Mouse (Mus musculus): ENCODE results near the gene Dnaaf5. TPM values are rescaled to one million over a fixed set of nuclear protein-coding genes. Genes with fewer than 3 reads are reported as not detected.

Dnaaf5 gene
- total RNA-seq, 4 experiments from 2014 or later = 16.6 to 20.3 (median 17.4) TPM

- no peak for DNase-seq (ENCODE audit: low spot score in 2 of 2)
Observed at GRCm38 (mm10) chr5:139190958-139191357, 40.9 kb downstream of the Dnaaf5 start.

- DNase-seq (ENCODE audit: low spot score in 2 of 2) = no peak
Observed at GRCm38 (mm10) chr5:139198779-139199178, 48.8 kb downstream of the Dnaaf5 start.

GRCm38 (mm10) chr5:139199636-139199994, 49.6 kb downstream of the Dnaaf5 start:
- DNase-seq (ENCODE audit: low spot score in 2 of 2) = no peak

GRCm38 (mm10) chr5:139199995-139200769, 50.2 kb downstream of the Dnaaf5 start, which contains the start of gene Sun1:
Sun1 (plus strand) TSS chr5:139200637.
- DNase-seq (ENCODE audit: low spot score in 2 of 2) = peak; percentile 97

GRCm38 (mm10) chr5:139200770-139201569, 50.9 kb downstream of the Dnaaf5 start:
- DNase-seq (ENCODE audit: low spot score in 2 of 2) = no peak

GRCm38 (mm10) chr5:139202127-139202526, 52.1 kb downstream of the Dnaaf5 start:
- DNase-seq (ENCODE audit: low spot score in 2 of 2) = no peak

- no peak for DNase-seq (ENCODE audit: low spot score in 2 of 2)
Observed at GRCm38 (mm10) chr5:139203312-139203711, 53.3 kb downstream of the Dnaaf5 start.

GRCm38 (mm10) chr5:139206081-139206480, 56.1 kb downstream of the Dnaaf5 start:
- DNase-seq (ENCODE audit: low spot score in 2 of 2) = peak; percentile 48 to 73

GRCm38 (mm10) chr5:139206525-139206924, 56.5 kb downstream of the Dnaaf5 start:
- no peak for DNase-seq (ENCODE audit: low spot score in 2 of 2)

GRCm38 (mm10) chr5:139208183-139208582, 58.2 kb downstream of the Dnaaf5 start:
- DNase-seq (ENCODE audit: low spot score in 2 of 2) = no peak

GRCm38 (mm10) chr5:139208871-139209684, 59.1 kb downstream of the Dnaaf5 start:
- no peak for DNase-seq (ENCODE audit: low spot score in 2 of 2)

- no peak for DNase-seq (ENCODE audit: low spot score in 2 of 2)
Observed at GRCm38 (mm10) chr5:139209685-139210026, 59.6 kb downstream of the Dnaaf5 start.

- DNase-seq (ENCODE audit: low spot score in 2 of 2) = no peak
Observed at GRCm38 (mm10) chr5:139211737-139212385, 61.8 kb downstream of the Dnaaf5 start.

GRCm38 (mm10) chr5:139214298-139214697, 64.3 kb downstream of the Dnaaf5 start:
- no peak for DNase-seq (ENCODE audit: low spot score in 2 of 2)

- DNase-seq (ENCODE audit: low spot score in 2 of 2) = no peak
Observed at GRCm38 (mm10) chr5:139215184-139215583, 65.2 kb downstream of the Dnaaf5 start.

- no peak for DNase-seq (ENCODE audit: low spot score in 2 of 2)
Observed at GRCm38 (mm10) chr5:139216121-139216520, 66.1 kb downstream of the Dnaaf5 start.

- no peak for DNase-seq (ENCODE audit: low spot score in 2 of 2)
Observed at GRCm38 (mm10) chr5:139216774-139217173, 66.8 kb downstream of the Dnaaf5 start.

- DNase-seq (ENCODE audit: low spot score in 2 of 2) = no peak
Observed at GRCm38 (mm10) chr5:139220006-139220515, 70.0 kb downstream of the Dnaaf5 start.

- no peak for DNase-seq (ENCODE audit: low spot score in 2 of 2)
Observed at GRCm38 (mm10) chr5:139220610-139221009, 70.6 kb downstream of the Dnaaf5 start.

GRCm38 (mm10) chr5:139223331-139223730, 73.3 kb downstream of the Dnaaf5 start:
- DNase-seq (ENCODE audit: low spot score in 2 of 2) = no peak

- DNase-seq (ENCODE audit: low spot score in 2 of 2) = no peak
Observed at GRCm38 (mm10) chr5:139227236-139227635, 77.2 kb downstream of the Dnaaf5 start.

All from gastrocnemius, adult 8-10 months (tissue).